Mouse (Mus musculus) kidney, adult 2 months (tissue): ENCODE results near the gene Map2k7.

Experiments used
- CTCF ChIP-seq: fragments of 200-500 bp; conservative IDR thresholded peaks from 2 replicates; pipeline ENCODE4 v1.5.1; 2011; ENCODE audit warnings: low read depth, mild to moderate bottlenecking, control low read depth, low read length, moderate library complexity, mixed read lengths; ENCODE audit not compliant: insufficient read depth, insufficient read length
- POLR2A ChIP-seq: fragments of 200-500 bp; IDR thresholded peaks from one replicate; pipeline ENCODE4 v1.6.1; 2011; ENCODE audit warnings: low read depth, low read length, control low read depth

GRCm38 (mm10) chr8:4207016-4207350 lies 31.6 kb upstream of the Map2k7 start:
- TF ChIP-seq CTCF (no peak), POLR2A (no peak)
